Mouse (Mus musculus) kidney, postnatal 0 days (tissue): Measurements from ENCODE around the gene Gigyf1. TPM values are rescaled to one million over a fixed set of nuclear protein-coding genes. Genes with fewer than 3 reads are reported as not detected.

Experiments
- ATAC-seq: fragments of 200-750 bp; cut with Nextera tagmentation; replicated peaks from 2 replicates; pipeline ENCODE4 v1.8.0; 2017; ENCODE audit warnings: low read depth, moderate number of reproducible peaks, moderate TSS enrichment, moderate library complexity; ENCODE audit not compliant: low FRiP score
- DNase-seq: peaks from one replicate; pipeline ENCODE4 v3.0.0-alpha.2; 2016; ENCODE audit warnings: low spot score
- H3K27ac ChIP-seq: fragments of 300-500 bp; sonication (generic); 2 replicates; pipeline ENCODE4 v1.5.1; 2014; ENCODE audit warnings: mild to moderate bottlenecking
- H3K27me3 ChIP-seq: fragments of 300-500 bp; sonication (generic); 2 replicates; pipeline ENCODE4 v1.6.1; 2014; ENCODE audit warnings: low read length, mixed read lengths; ENCODE audit not compliant: insufficient read depth
- H3K36me3 ChIP-seq: fragments of 300-500 bp; sonication (generic); 2 replicates; pipeline ENCODE4 v1.6.1; 2014; ENCODE audit warnings: low read length, mixed read lengths; ENCODE audit not compliant: insufficient read depth
- H3K4me1 ChIP-seq: fragments of 300-500 bp; sonication (generic); replicated peaks from 2 replicates; pipeline ENCODE4 v1.6.1; 2014; ENCODE audit warnings: antibody characterized with exemption, low read length, mixed read lengths; ENCODE audit not compliant: insufficient read depth
- H3K4me2 ChIP-seq: fragments of 300-500 bp; sonication (generic); 2 replicates; pipeline ENCODE4 v1.6.1; 2014; ENCODE audit warnings: mild to moderate bottlenecking, low read length, moderate library complexity, mixed read lengths
- H3K4me3 ChIP-seq: fragments of 300-500 bp; sonication (generic); replicated peaks from 2 replicates; pipeline ENCODE4 v1.5.1; 2014; ENCODE audit warnings: low read depth, low read length
- H3K9ac ChIP-seq: fragments of 300-500 bp; sonication (generic); 2 replicates; pipeline ENCODE4 v1.6.1; 2014; ENCODE audit warnings: low read depth, low read length
- H3K9me3 ChIP-seq: fragments of 300-500 bp; sonication (generic); replicated peaks from 2 replicates; pipeline ENCODE4 v1.6.1; 2016; ENCODE audit warnings: low read length, inconsistent platforms, mixed read lengths
- CTCF ChIP-seq: IDR thresholded peaks from 2 replicates; pipeline ENCODE4 v1.5.1; 2016; ENCODE audit warnings: antibody characterized with exemption, low read depth, mild to moderate bottlenecking, moderate library complexity
- WGBS: fragments of 180-500 bp; shearing (Covaris S2); extraction: QIAGEN DNeasy Blood & Tissue Kit; methylation state at CpG from one replicate; pipeline ENCODE4 v1.1.7; 2014; 5-methylcytosine and 5-hydroxymethylcytosine counted together
- polyA plus RNA-seq: library from polyadenylated mRNA; unstranded; fragments of >200 nt; fragmentation: Nextera tagmentation; extraction: Ambion mirVana; gene quantifications from 2 replicates; pipeline ENCODE4 v1.2.1, GENCODE M21; 2015

Gigyf1 gene
- polyA plus RNA-seq, 1 experiment from 2014 or later: 9.3 TPM

GRCm38 (mm10) chr5:137485071-137485850 lies 33.1 kb upstream of the Gigyf1 start:
- Histone ChIP-seq H3K9ac (no peak overlapping the region), H3K4me1 (0 out of 2 replicates have a peak, but pooled peaks cover 3% of the 10 kb centered on the region), H3K36me3 (no peaks in the 10 kb centered on the region), H3K4me3 (peak overlapping the region; percentile 3; the same call in 1 of the 2 replicates), H3K27me3 (peaks cover 8% of the 10 kb centered on the region; the same call in 1 of the 2 replicates), H3K27ac (no peak overlapping the region), H3K9me3 (no peaks in the 10 kb centered on the region), H3K4me2 (peak overlapping the region; percentile 46)
- TF ChIP-seq CTCF: no peak
- no peak for ATAC-seq
- 13% methylated on average over 30 of the region's 30 CpGs for WGBS
- DNase-seq: no peak

GRCm38 (mm10) chr5:137485851-137486155 lies 32.5 kb upstream of the Gigyf1 start:
- WGBS: 3% methylated on average over 17 of the region's 17 CpGs
- Histone ChIP-seq H3K27me3 (peaks cover 8% of the 10 kb centered on the region; the same call in 1 of the 2 replicates), H3K27ac (no peak overlapping the region), H3K36me3 (no peaks in the 10 kb centered on the region), H3K4me3 (peak overlapping the region; percentile 3; the same call in 1 of the 2 replicates), H3K4me2 (peak overlapping the region; percentile 46), H3K4me1 (0 out of 2 replicates have a peak, but pooled peaks cover 3% of the 10 kb centered on the region), H3K9ac (no peak overlapping the region), H3K9me3 (no peaks in the 10 kb centered on the region)
- no peak for TF ChIP-seq CTCF
- DNase-seq: no peak
- 0 out of 2 replicates have a peak, but pooled peaks have one; percentile 27 for ATAC-seq

DNA sequence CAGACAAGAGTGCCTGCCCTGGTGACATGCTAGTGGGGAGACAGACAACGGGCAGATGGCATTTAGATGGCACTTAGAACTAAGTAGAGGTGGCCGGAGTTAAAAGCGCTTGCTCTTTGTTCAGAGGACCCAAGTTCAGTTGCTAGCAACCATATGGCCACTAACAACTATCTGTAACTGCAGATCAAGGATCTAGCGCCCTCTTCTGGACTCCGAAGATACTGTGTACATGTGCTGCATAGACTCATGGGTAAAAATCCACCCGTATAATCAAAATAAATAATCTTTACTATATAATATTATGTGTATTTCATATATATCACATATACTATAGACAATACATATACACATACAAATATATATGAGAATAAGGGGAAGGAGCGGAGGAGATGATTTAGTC lies 30.7 kb upstream of the Gigyf1 start:
- TF ChIP-seq CTCF: peak; percentile 25; the same call in 1 of the 2 replicates
- ATAC-seq (no peak), DNase-seq (no peak)
- Histone ChIP-seq H3K9ac (no peak overlapping the region), H3K27ac (no peak overlapping the region), H3K36me3 (no peaks in the 10 kb centered on the region), H3K27me3 (peaks cover 8% of the 10 kb centered on the region; the same call in 1 of the 2 replicates), H3K4me3 (no peak overlapping the region), H3K4me1 (no peaks in the 10 kb centered on the region), H3K4me2 (no peak overlapping the region), H3K9me3 (no peaks in the 10 kb centered on the region)
- 85% methylated on average over 7 of the region's 7 CpGs for WGBS

GRCm38 (mm10) chr5:137491559-137491958 lies 26.8 kb upstream of the Gigyf1 start:
- Histone ChIP-seq H3K9ac (no peak overlapping the region), H3K27me3 (no peaks in the 10 kb centered on the region), H3K9me3 (no peaks in the 10 kb centered on the region), H3K4me3 (no peak overlapping the region), H3K4me2 (no peak overlapping the region), H3K4me1 (no peaks in the 10 kb centered on the region), H3K27ac (no peak overlapping the region), H3K36me3 (no peaks in the 10 kb centered on the region)
- ATAC-seq (no peak), DNase-seq (peak; percentile 42)
- WGBS: 34% methylated on average over 4 of the region's 4 CpGs
- TF ChIP-seq CTCF: no peak

- H3K36me3 ChIP-seq: no peaks in the 10 kb centered on the region
- no peaks in the 10 kb centered on the region for H3K4me1 ChIP-seq
- no peak for ATAC-seq
- H3K27ac ChIP-seq: no peak overlapping the region
- peak overlapping the region; percentile 8; the same call in 1 of the 2 replicates for H3K9ac ChIP-seq
- H3K4me2 ChIP-seq: no peak overlapping the region
- WGBS: 38% methylated on average over 13 of the region's 13 CpGs
- no peak overlapping the region for H3K4me3 ChIP-seq
- TF ChIP-seq CTCF: no peak
- no peaks in the 10 kb centered on the region for H3K27me3 ChIP-seq
- H3K9me3 ChIP-seq: no peaks in the 10 kb centered on the region
- DNase-seq: no peak
These were observed 24.5 kb upstream of the Gigyf1 start for GRCm38 (mm10) chr5:137493831-137494230.

DNA sequence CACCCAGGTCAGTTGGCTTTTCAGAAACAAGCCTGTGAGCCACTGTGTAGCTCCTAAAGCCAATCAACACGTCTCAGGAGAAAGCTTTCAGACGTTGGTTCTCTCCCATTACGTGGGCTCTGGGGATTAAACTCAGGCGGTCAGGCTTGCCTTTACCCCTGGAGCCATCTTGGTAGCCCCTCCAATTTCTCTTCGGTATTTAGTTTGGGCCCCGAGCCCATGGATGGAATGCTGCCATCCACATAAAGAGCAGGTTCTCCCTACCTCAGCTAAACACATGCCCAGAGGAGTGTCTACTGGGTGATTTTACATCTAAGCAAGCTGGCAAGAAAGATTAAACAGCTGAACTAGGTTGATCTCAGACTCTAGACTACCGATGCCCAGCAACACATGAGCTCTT lies 18.2 kb upstream of the Gigyf1 start:
- 88% methylated on average over 7 of the region's 7 CpGs for WGBS
- Histone ChIP-seq H3K9ac (no peak overlapping the region), H3K36me3 (no peaks in the 10 kb centered on the region), H3K4me3 (no peak overlapping the region), H3K4me1 (peaks cover 10% of the 10 kb centered on the region; the same call in 1 of the 2 replicates), H3K4me2 (no peak overlapping the region), H3K9me3 (no peaks in the 10 kb centered on the region), H3K27ac (no peak overlapping the region), H3K27me3 (no peaks in the 10 kb centered on the region)
- ATAC-seq (no peak), DNase-seq (no peak)
- no peak for TF ChIP-seq CTCF
